Mouse (Mus musculus): ENCODE measurements at regions not wholly inside any gene's neighbourhood (a gene's known extent, or its start where the extent isn't known, plus 50 kb on each side); places are given as distances from the start of the nearest gene placed in this dataset.

DNA sequence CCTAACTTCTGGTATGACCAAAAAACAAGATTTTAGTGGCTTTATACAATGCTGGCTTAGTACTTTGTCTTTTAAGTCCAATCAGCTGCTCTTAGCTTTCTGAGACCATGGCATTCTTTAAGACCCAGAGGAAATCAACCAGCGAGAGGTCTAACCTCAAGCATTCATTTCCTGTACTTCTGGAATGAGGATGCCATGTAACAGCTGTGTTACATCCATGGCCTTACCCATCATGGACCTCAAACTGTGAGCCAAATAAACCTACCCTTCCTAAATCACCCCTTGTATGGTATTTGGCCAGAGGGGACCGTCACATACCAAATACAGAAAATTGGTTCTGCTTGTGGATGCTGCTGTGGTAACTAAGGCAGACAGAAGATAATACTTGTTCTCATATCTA lies 372.1 kb upstream of the Atp2b1 start:
- no peak for DNase-seq (ENCODE audit: low read depth, low spot score)
- TF ChIP-seq ZC3H11A (IDR thresholded peaks at IDR 0.05; ENCODE audit: borderline replicate concordance, low read depth, low read length) (no peak), CHD2 (IDR thresholded peaks at IDR 0.05; ENCODE audit: low read depth, low read length) (no peak), MAFK (IDR thresholded peaks at IDR 0.05; ENCODE audit: insufficient read depth, low read depth, low read length) (no peak), ZNF384 (IDR thresholded peaks at IDR 0.05; ENCODE audit: low read depth, low read length) (no peak), HCFC1 (IDR thresholded peaks at IDR 0.05; ENCODE audit: borderline replicate concordance, insufficient read depth, low read length) (no peak)
- Histone ChIP-seq H3K9me3 (ENCODE audit: control insufficient read depth, insufficient read depth, low read depth, low read length) (no peaks in the 10 kb centered on the region), H3K27ac (ENCODE audit: insufficient read depth, low read depth, low read length, poor library complexity, severe bottlenecking) (no peak overlapping the region), H3K4me3 (ENCODE audit: insufficient read depth in 1 of 2, low read depth in 1 of 2, low read length in 2 of 2, poor library complexity in 1 of 2, severe bottlenecking in 1 of 2) (no peak overlapping the region), H3K36me3 (ENCODE audit: control insufficient read depth, insufficient read depth, low read length, poor library complexity, severe bottlenecking) (no peaks in the 10 kb centered on the region), H3K9ac (ENCODE audit: insufficient read depth, low read depth, low read length, poor library complexity, severe bottlenecking) (no peak overlapping the region), H3K4me1 (ENCODE audit: control insufficient read depth in 2 of 2, insufficient read depth in 2 of 2, low read length in 2 of 2, poor library complexity in 1 of 2) (no peaks in the 10 kb centered on the region)
- in situ Hi-C loops (cut with MboI; ENCODE audit: low sequenced_read_pairs in 2 of 2, unreplicated experiment in 2 of 2), result no loop called here

DNA sequence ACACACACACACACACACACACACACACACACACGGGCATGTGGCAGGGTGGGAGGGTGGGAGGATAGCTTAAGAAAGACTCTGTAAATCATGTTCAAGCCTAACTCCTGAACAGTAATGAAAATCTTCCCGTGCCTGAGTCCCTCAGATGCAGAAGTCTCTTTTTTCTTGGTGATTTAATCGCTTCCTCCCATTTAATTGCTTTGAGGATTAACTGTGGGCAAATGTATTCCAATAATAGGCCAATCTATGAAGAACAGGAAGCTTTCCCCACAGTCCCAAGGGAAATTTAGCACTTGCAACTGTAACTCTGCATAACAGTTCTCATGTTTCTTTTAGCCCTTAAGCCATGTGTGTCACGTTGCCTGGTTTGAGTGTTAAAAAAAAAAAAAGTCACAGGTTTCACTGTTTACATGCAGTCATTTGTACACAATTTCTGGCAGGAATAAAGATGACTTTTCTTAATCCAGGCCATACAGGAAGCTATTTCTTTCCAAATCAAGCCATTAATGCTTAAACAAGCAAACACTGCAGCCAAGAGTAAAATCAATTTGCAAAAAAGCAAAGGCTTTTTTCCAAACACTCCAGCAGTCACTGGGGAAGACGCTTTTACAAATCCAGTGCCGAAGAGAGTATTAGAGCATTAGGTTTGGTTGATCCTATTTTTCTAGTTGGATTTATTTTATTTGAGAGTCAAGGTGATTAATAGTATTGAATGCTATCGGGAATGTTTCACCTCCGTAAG lies 370.8 kb upstream of the Atp2b1 start:
- in situ Hi-C loops (cut with MboI; ENCODE audit: low sequenced_read_pairs in 2 of 2, unreplicated experiment in 2 of 2), result no loop called here
- DNase-seq (ENCODE audit: low read depth, low spot score), result no peak
- no peak overlapping the region for H3K9ac ChIP-seq (ENCODE audit: insufficient read depth, low read depth, low read length, poor library complexity, severe bottlenecking)
- no peak overlapping the region for H3K4me3 ChIP-seq (ENCODE audit: insufficient read depth in 1 of 2, low read depth in 1 of 2, low read length in 2 of 2, poor library complexity in 1 of 2, severe bottlenecking in 1 of 2)
- H3K9me3 ChIP-seq (ENCODE audit: control insufficient read depth, insufficient read depth, low read depth, low read length), result no peaks in the 10 kb centered on the region
- no peaks in the 10 kb centered on the region for H3K36me3 ChIP-seq (ENCODE audit: control insufficient read depth, insufficient read depth, low read length, poor library complexity, severe bottlenecking)
- no peaks in the 10 kb centered on the region for H3K4me1 ChIP-seq (ENCODE audit: control insufficient read depth in 2 of 2, insufficient read depth in 2 of 2, low read length in 2 of 2, poor library complexity in 1 of 2)
- no peak overlapping the region for H3K27ac ChIP-seq (ENCODE audit: insufficient read depth, low read depth, low read length, poor library complexity, severe bottlenecking)
- no peak for TF ChIP-seq ZNF384 (IDR thresholded peaks at IDR 0.05; ENCODE audit: low read depth, low read length)
- TF ChIP-seq CHD2 (IDR thresholded peaks at IDR 0.05; ENCODE audit: low read depth, low read length), result no peak
- no peak for TF ChIP-seq MAFK (IDR thresholded peaks at IDR 0.05; ENCODE audit: insufficient read depth, low read depth, low read length)
- TF ChIP-seq ZC3H11A (IDR thresholded peaks at IDR 0.05; ENCODE audit: borderline replicate concordance, low read depth, low read length), result no peak
- TF ChIP-seq HCFC1 (IDR thresholded peaks at IDR 0.05; ENCODE audit: borderline replicate concordance, insufficient read depth, low read length), result no peak

DNA sequence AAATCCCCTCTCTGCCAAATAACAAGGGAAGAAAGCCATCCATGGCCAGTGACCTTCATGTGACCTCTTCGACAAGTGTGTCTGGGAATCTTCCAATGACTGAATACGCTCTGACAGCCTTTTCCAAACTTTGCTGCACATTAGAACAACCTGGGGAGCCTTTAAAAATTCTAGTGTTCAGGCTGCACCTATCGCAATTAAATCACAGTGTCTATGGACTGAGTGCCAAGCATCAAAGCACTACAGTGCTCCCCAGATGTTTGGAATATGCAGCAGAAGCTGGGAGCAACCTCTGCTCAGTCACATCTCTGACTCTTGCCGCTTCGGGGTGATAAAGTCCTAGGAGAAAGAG lies 370.2 kb upstream of the Atp2b1 start:
- in situ Hi-C loops (cut with MboI; ENCODE audit: low sequenced_read_pairs in 2 of 2, unreplicated experiment in 2 of 2), result no loop called here
- H3K36me3 ChIP-seq (ENCODE audit: control insufficient read depth, insufficient read depth, low read length, poor library complexity, severe bottlenecking), result no peaks in the 10 kb centered on the region
- no peak for TF ChIP-seq HCFC1 (IDR thresholded peaks at IDR 0.05; ENCODE audit: borderline replicate concordance, insufficient read depth, low read length)
- no peak for TF ChIP-seq ZC3H11A (IDR thresholded peaks at IDR 0.05; ENCODE audit: borderline replicate concordance, low read depth, low read length)
- no peak for TF ChIP-seq CHD2 (IDR thresholded peaks at IDR 0.05; ENCODE audit: low read depth, low read length)
- TF ChIP-seq ZNF384 (IDR thresholded peaks at IDR 0.05; ENCODE audit: low read depth, low read length), result no peak
- TF ChIP-seq MAFK (IDR thresholded peaks at IDR 0.05; ENCODE audit: insufficient read depth, low read depth, low read length), result no peak
- DNase-seq (ENCODE audit: low read depth, low spot score), result no peak
- no peaks in the 10 kb centered on the region for H3K9me3 ChIP-seq (ENCODE audit: control insufficient read depth, insufficient read depth, low read depth, low read length)
- no peak overlapping the region for H3K9ac ChIP-seq (ENCODE audit: insufficient read depth, low read depth, low read length, poor library complexity, severe bottlenecking)
- H3K4me3 ChIP-seq (ENCODE audit: insufficient read depth in 1 of 2, low read depth in 1 of 2, low read length in 2 of 2, poor library complexity in 1 of 2, severe bottlenecking in 1 of 2), result no peak overlapping the region
- no peaks in the 10 kb centered on the region for H3K4me1 ChIP-seq (ENCODE audit: control insufficient read depth in 2 of 2, insufficient read depth in 2 of 2, low read length in 2 of 2, poor library complexity in 1 of 2)
- H3K27ac ChIP-seq (ENCODE audit: insufficient read depth, low read depth, low read length, poor library complexity, severe bottlenecking), result no peak overlapping the region

DNA sequence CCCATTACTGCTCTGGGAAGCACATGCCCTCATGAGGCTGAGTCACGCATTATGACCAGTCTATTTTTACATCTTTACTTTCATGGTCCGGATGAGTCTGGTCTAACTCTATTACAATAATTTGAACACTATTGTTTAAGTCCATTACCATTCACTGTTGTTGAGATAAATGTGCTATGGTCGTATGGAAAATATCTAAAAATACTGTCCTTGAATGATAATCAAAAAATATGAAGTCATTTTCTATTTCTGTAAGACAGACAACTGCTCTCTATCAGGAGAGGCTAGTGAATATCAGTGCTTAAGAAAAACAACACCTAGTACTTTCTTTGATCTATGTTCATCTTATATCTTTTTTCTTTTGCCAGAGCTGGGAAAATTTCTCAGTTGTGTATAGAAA lies 359.6 kb upstream of the Atp2b1 start:
- in situ Hi-C loops (cut with MboI; ENCODE audit: low sequenced_read_pairs in 2 of 2, unreplicated experiment in 2 of 2), result no loop called here
- no peak overlapping the region for H3K27ac ChIP-seq (ENCODE audit: insufficient read depth, low read depth, low read length, poor library complexity, severe bottlenecking)
- TF ChIP-seq ZNF384 (IDR thresholded peaks at IDR 0.05; ENCODE audit: low read depth, low read length) (no peak), MAFK (IDR thresholded peaks at IDR 0.05; ENCODE audit: insufficient read depth, low read depth, low read length) (no peak), CHD2 (IDR thresholded peaks at IDR 0.05; ENCODE audit: low read depth, low read length) (no peak), ZC3H11A (IDR thresholded peaks at IDR 0.05; ENCODE audit: borderline replicate concordance, low read depth, low read length) (no peak), HCFC1 (IDR thresholded peaks at IDR 0.05; ENCODE audit: borderline replicate concordance, insufficient read depth, low read length) (no peak)
- DNase-seq (ENCODE audit: low read depth, low spot score), result no peak
- no peaks in the 10 kb centered on the region for H3K9me3 ChIP-seq (ENCODE audit: control insufficient read depth, insufficient read depth, low read depth, low read length)
- no peak overlapping the region for H3K4me3 ChIP-seq (ENCODE audit: insufficient read depth in 1 of 2, low read depth in 1 of 2, low read length in 2 of 2, poor library complexity in 1 of 2, severe bottlenecking in 1 of 2)
- H3K9ac ChIP-seq (ENCODE audit: insufficient read depth, low read depth, low read length, poor library complexity, severe bottlenecking), result no peak overlapping the region
- H3K36me3 ChIP-seq (ENCODE audit: control insufficient read depth, insufficient read depth, low read length, poor library complexity, severe bottlenecking), result no peaks in the 10 kb centered on the region
- no peaks in the 10 kb centered on the region for H3K4me1 ChIP-seq (ENCODE audit: control insufficient read depth in 2 of 2, insufficient read depth in 2 of 2, low read length in 2 of 2, poor library complexity in 1 of 2)
